Mouse (Mus musculus) 416B (cell line): ENCODE measurements at regions not wholly inside any gene's neighbourhood (a gene's known extent, or its start where the extent isn't known, plus 50 kb on each side); places are given as distances from the start of the nearest gene placed in this dataset.
"Not testable (repeated sequence)": the region's sequence is repeated elsewhere in the genome, so short reads cannot be mapped to it uniquely, and the experiment has no call there.

Experiments used
- DNase-seq: peaks from one replicate; pipeline ENCODE4 v3.0.0; 2011; ENCODE audit warnings: low read depth

DNA sequence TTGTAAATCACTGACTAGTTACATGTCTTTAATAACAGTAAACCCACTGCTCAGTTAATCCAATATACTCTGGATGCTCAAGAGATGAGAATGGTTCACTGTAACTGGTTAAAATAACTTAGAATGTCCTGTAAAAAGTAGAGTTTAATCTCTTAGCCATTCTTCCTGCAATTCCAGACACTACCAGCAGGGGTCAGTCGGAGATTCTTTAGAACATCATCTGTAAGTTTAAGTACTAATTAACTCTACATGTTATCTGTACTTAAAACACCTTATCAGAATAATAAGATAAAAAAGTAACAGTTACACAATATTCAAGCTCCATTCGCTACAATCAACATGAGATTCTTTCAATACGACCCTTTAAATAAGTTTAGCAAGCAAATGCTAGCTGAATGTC is 58.7 kb upstream of the Olig3 start:
- peak; percentile 43 for DNase-seq

GRCm38 (mm10) chr10:19295388-19296013 is 60.8 kb upstream of the Olig3 start:
- no peak for DNase-seq

GRCm38 (mm10) chr10:19291474-19291873 is 64.9 kb upstream of the Olig3 start:
- DNase-seq = no peak

- DNase-seq = not testable (repeated sequence)
These were observed 65.3 kb upstream of the Olig3 start for GRCm38 (mm10) chr10:19291039-19291438.

DNA sequence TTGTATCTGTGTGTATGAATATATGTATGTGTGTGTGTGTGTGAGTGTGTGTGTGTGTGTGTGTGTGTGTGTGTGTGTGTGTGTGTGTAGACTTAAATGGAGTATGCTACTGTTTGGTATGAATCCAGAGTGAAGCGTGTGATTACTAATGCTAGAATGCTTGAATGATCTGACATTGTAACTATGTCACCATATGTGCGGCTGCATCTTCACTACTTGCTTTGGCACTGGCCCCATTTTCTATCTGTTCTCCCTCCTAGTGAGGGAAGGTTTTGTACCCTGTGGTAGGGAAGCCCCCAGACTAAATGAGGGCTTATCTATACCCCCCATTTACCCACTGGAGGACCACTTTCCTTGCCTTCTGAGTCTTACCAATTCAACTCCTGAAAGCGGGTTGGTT is 74.2 kb upstream of the Olig3 start:
- DNase-seq = no peak

- no peak for DNase-seq
These were observed 75.3 kb upstream of the Olig3 start for GRCm38 (mm10) chr10:19281021-19281420.

DNA sequence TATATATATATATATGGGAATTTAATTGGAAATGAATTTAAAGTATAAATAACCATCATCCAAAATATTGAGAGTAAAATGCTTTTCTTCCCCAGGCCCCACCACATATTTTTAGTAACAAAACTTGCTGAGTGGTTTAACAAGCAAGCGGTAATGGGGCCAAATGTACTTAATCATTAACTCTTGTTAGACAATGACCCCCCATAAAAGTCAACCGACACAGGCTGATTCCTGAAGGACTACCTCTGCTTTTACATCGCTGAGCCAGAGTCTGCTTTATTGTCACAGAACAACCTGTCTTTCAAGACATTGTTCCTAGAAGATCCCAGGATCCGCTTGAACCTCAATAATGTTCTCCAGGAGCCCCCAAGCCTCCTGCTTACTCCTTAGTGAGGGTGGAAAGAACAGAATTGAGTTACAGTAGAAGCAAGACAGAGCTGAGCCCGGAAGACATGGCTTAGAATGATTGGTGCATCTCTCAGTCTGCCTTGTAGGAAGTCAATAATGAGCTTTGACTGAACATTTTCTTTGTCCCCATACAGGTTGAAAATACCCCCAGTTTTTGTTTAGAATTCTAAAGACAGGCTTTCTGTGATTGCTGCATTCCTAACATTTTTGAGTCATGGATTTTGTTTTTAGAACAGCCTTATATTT is 78.0 kb upstream of the Olig3 start:
- no peak for DNase-seq

- DNase-seq = no peak
These were observed 79.1 kb upstream of the Olig3 start for GRCm38 (mm10) chr10:19277103-19277827.

DNA sequence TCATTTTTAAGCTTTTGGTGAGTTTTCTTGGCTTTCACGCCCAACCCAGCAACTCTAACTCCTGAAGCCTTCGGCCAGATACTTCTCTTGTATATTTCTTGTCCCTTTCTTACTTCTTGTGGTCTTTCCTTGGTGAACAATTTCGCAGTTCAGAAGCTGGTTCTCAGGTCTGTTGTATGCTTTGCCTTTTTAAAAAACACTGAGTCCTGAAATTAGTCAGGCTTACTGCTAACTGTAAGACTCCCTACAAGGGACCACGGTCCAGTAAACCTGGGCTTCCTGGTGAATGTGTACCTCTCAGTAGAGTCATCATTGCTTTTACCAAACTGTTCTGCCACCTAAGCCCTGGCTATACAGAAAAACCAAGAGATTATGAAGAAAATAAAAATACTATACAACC is 81.3 kb upstream of the Olig3 start:
- DNase-seq = no peak

DNA sequence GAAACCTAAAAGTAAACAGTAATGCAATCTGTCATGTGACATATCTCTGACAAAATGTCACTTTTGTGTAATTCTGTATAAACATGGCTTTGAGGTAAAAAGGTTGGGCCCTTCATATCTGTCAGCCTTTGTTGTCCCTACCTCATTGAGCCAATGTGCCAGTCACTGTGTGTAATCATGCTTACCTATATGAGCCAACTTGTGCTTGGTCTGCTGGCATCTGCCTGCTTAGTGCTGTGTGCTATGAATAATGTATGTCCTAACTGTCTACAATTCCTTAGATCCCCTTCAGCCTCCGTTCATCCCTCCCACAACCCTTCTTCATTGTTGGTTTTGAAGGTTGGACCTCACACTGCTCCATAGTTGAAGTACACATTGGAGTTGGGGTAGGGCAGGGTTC is 86.9 kb upstream of the Olig3 start:
- no peak for DNase-seq

GRCm38 (mm10) chr10:19268051-19268450 is 88.3 kb upstream of the Olig3 start:
- DNase-seq = peak; percentile 60

DNA sequence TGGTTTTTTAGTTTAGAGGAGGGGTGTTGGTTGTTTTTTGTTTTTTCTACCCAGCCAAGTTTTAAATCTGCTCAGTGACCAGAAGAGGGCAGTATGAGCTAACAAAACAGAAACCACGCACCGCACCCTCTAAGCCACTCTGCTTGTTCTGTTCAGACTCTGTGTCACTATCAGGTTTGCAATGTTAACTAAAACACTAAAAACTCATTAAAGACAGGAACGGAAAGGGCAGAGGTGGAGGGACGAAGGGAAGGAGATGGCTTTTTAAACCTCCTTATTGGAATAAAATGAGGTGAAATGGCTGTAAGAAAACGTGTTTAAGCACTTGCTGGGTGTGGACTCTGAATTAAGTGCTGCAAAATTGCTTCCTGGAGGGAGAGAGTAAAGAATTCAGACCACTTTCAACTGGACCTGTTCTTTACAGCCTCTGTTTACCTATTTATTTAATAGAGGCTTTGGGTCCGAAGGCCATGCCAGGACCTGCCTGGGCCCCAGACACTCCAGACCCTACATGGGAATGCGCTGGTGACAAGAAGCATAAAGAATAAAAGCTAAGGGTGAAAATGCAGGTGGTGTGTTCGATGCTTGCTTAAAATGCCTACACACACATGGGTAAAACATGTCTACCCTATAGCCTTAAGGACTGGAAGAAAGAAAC is 116.1 kb upstream of the Olig3 start:
- peak; percentile 85 for DNase-seq

GRCm38 (mm10) chr10:19216240-19216639 is 140.1 kb upstream of the Olig3 start:
- DNase-seq = no peak

GRCm38 (mm10) chr10:19209751-19210150 is 146.6 kb upstream of the Olig3 start:
- DNase-seq = peak; percentile 71

- DNase-seq = no peak
These were observed 148.1 kb upstream of the Olig3 start for GRCm38 (mm10) chr10:19208101-19208722.

GRCm38 (mm10) chr10:19207505-19207904 is 148.8 kb upstream of the Olig3 start:
- no peak for DNase-seq

GRCm38 (mm10) chr10:19200311-19200710 is 156.0 kb upstream of the Olig3 start:
- DNase-seq = no peak

GRCm38 (mm10) chr10:19195676-19196075 is 160.7 kb upstream of the Olig3 start:
- DNase-seq = peak; percentile 45

GRCm38 (mm10) chr10:19194646-19195045 is 161.7 kb upstream of the Olig3 start:
- DNase-seq = no peak

DNA sequence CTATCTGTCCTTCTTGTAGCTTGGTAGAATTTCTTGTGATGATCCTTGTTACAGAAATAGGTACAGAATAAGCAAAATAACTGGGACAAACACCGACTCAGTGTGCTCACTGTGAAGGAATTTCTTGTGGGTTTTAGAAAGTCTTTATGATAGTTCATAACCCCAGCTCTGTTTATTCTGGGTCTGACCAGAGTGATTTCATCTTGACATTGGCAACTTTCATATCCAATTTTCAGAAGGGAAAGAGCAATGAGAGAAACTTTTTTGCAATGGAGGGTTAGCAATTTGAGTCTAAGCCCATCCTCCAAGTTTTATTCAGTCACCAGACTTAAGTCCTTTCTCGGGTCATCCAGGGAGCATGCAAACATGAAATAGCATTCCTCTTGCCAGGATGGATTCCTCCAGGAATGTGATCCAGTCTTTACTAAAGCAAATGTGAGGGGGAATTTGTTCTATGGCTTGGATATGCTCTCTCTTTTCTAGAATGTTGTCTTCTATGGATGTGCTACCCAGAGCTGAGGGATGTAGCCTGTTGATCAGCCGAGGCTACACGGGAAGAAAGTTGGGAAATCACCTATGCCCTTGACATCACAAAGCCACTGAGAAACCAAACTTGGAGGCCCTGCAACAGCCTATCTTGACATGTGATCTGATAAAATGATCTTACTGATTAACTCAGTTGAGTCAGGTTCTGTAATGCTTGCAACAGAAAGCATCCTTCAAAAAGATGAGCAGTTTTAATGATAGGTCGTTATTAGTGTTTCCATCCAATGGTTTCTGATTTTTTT is 163.2 kb upstream of the Olig3 start:
- no peak for DNase-seq

- no peak for DNase-seq
These were observed 164.1 kb upstream of the Olig3 start for GRCm38 (mm10) chr10:19192221-19192620.
